Mouse (Mus musculus) liver, adult 2 months (tissue): ENCODE results near the gene Omt2b.
"Not testable (repeated sequence)": the region's sequence is repeated elsewhere in the genome, so short reads cannot be mapped to it uniquely, and the experiment has no call there.

Experiments used
- CTCF ChIP-seq: fragments of 200-500 bp; IDR thresholded peaks from 2 replicates; pipeline ENCODE4 v1.5.1; 2011; ENCODE audit warnings: low read depth, low read length, control low read depth
- POLR2A ChIP-seq: fragments of 200-500 bp; IDR thresholded peaks from 2 replicates; pipeline ENCODE4 v1.6.1; 2011; ENCODE audit warnings: low read length, control low read depth; ENCODE audit not compliant: insufficient read depth; ENCODE audit errors: extremely low read depth

- TF ChIP-seq CTCF, POLR2A: not testable (repeated sequence)
These were observed 15.1 kb downstream of the Omt2b start for GRCm38 (mm10) chr9:78342494-78342893.
